Mouse (Mus musculus): ENCODE results near the gene Vamp2. TPM values are rescaled to one million over a fixed set of nuclear protein-coding genes. Genes with fewer than 3 reads are reported as not detected.

The Vamp2 gene
- 100 to 1,000 TPM; 926 to 962 (median 934) TPM for total RNA-seq (2022)

DNA sequence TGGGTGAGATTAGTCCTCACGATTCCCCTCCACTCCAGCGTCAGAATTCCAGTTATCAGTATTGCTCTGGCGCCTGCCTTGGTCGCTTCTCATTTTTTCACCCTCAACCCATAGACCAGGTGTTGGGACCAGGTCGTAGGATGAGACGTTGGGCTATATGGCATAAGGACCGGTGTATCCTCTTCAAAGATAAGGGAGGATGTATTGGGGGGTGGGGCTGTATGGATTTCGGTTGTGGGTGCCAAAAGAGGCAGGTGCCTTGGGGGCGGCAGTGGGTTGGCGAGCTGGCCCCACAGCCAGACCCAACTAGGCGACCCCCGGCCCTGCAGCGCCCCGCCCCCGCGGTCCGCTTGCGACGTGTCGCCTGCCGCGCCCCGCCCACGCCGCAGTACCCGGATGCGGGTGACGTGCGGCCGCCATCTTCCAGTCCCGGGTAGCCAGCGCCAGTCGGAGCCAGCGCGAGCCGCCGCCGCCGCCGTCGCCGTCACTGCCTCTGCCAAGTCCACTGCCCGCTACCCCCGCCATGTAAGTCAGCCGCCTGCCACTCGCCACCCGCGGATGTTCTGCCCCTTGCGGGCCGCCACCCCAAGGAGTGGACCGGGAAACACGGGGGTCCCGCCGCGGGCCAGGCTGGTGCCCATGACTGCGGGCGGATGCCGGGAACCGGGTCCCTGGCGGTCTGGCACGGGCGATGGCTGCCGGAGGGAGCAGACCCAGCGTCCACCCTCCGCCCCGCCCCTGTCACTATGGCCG is at the start of gene Vamp2:
TSS of gene Vamp2 (plus strand) at position 388 of the 753 bp plus-strand sequence.
- peak; percentile 84 to 92 for DNase-seq (ENCODE audit: low spot score in 2 of 2)

DNA sequence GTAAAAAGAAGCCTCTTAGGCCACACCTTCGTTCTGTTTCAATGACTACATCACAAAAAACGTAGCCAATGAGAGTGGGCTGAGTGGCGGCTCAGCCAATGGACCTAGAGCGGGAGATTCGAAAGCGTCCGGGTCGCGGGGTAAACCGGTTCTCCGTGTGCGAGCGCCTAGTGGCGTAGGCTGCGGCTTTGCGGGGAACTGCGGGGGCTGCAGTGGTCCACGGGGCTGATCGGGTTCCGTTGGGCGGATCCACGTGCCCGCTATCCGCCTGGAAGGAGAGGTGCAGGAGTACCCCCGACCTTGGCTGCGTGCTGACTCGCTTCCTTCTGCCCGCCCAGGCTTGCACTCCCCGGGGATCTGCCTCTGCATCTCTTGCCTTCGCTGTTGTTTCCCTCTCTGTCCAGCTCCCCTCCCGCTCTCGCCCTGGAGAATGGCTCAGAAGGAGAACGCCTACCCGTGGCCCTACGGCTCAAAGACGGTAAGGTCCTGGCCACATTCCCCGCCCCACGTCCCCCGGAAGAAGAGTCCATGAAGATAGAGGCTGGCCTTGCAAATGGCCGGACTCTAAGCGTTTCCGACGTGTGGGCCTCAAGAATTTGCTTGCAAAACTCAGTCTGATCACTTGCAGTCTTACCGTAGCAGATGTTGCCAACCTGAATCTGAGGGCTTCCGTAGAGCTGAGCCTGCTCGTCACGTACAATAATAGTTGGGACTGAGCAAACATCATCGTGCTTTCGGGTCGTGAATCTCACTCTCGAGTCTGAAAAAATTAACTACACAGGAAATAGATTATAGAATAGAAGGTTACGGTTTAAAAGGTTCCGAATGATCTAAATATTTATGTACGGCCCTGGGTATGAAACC is 42.5 kb upstream of the Vamp2 start, which contains the start of gene Aurkb:
TSS of gene Aurkb (plus strand) at position 117 of the 864 bp plus-strand sequence.
- no peak for DNase-seq (ENCODE audit: low spot score in 2 of 2)

DNA sequence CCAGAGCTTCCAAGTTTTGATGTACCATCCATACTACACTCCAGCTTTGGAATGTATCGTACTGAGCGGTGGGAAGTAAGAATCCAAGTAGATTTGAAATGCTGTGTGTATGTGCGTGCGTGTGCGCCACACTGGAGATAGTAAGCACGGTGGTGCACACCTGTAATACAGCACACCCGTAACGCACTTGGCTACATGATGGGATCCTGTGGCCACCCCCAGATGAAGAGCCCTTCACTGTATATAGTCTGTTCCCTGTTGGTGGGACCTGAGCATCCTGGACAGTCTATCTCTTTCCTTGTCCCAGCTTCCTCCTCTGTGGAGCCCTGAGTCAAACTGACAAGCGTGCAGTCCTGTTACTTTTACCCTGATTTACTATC is 41.9 kb upstream of the Vamp2 start:
- no peak for DNase-seq (ENCODE audit: low spot score in 2 of 2)

DNA sequence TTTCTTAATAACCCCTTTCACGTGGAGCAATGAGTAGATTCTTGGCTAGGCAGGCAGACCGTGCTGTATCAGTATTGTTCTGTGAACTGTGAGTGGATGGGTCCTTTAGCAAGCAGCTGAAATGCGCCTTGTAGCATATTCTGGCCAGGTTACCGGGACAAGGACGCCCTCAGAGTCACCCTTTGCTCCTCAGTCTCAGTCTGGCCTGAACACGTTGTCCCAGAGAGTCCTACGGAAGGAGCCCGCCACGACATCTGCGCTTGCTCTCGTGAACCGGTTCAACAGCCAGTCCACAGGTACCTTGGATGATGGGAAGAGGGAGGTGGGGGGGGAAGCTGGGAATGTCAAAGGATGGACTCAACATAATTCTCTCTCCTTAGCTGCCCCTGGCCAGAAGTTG is 40.7 kb upstream of the Vamp2 start:
- no peak for DNase-seq (ENCODE audit: low spot score in 2 of 2)

DNA sequence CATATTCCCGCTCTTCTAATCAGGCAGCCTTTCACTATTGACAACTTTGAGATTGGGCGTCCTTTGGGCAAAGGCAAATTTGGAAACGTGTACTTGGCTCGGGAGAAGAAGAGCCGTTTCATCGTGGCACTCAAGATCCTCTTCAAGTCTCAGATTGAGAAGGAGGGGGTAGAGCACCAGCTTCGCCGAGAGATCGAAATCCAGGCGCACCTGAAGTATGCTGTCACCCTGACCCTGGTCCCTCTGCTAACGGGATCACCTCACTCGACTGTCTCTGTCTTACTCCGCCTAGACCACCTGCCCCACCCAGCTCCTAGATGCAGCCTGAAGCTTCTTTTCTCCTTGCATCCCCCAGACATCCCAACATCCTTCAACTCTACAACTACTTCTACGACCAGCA is 40.1 kb upstream of the Vamp2 start:
- DNase-seq (ENCODE audit: low spot score in 2 of 2) = no peak

DNA sequence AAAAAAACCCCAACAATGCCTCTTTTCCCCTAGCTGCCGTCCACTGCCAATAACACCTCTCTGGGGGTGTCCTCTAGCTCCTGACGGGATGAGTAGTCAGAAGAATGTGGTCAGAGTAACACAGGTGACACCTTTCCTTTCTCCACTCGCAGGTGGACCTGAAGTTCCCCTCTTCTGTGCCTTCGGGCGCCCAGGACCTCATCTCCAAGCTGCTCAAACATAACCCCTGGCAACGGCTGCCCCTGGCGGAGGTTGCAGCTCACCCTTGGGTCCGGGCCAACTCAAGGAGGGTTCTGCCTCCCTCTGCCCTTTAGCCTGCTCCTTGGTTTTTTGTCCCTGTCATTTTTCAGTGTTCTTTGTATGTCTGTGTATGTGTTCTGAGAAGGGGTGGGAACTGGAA is 37.5 kb upstream of the Vamp2 start:
- no peak for DNase-seq (ENCODE audit: low spot score in 2 of 2)

DNA sequence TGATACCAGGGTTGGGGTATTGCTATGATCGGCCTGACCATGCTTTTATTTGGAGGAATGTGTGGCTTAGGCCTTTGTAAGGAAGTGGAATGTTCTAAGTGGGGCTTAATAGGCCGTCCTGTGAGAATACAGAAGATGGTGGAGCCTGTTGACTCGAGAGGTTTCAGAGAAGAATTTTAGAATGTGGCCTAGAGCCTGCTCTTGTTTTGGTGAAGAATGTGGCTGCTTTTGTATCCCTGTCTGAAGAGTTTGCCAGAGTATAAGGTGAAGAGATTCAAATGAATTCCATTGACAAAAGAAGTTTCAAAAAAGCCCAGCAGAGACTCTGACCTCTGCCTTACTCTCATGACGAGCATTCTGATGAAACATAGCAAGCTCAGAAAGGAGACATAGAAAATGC is 36.5 kb upstream of the Vamp2 start:
- no peak for DNase-seq (ENCODE audit: low spot score in 2 of 2)

DNA sequence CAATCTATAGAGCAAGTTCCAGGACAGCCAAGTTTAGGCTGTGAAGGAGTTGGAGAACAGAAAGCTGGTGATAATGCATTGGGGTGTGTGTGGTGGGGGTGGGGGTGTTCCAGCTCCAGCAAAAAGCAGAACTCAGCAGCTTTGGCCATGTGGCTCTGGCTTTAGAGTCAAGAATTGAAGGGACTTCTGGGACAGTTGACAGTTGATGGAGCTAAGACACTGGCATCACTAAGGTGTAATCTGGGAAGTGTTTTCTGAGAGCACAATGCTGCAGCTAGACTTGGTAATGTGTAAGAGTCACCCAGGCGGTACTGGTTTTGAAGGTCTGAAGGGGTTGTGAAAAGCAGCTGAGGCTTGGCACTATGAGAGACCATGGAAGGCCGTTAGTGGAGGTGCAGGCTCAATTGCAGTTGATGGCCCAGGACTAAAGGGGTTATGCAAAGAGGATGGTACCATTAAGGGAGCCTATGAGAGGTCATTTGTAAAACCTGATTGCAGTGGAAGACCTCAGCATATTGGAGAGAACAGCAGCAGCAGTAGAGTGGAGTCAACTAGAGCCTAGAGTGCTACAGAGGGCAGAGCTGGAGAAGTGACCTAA is 35.4 kb upstream of the Vamp2 start:
- no peak for DNase-seq (ENCODE audit: low spot score in 2 of 2)

DNA sequence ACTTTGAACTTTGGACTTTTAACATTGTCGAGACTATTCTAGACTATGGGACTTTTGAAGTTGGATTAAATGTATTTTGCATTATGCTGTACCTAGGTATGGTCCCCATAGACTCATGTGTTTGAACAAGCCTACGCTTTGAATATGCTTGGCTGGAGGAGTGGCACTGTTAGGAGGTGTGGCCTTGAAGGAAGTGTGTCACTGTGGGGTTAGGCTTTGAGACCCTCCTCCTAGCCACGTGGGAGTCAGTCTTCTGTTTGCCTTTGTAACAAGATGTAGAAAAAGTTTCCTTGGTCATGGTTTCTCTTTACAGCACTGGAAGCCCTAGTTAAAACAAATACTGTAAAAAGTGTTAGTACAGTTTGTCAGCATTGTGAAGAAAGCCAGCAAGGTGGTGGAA is 34.4 kb upstream of the Vamp2 start:
- no peak for DNase-seq (ENCODE audit: low spot score in 2 of 2)

DNA sequence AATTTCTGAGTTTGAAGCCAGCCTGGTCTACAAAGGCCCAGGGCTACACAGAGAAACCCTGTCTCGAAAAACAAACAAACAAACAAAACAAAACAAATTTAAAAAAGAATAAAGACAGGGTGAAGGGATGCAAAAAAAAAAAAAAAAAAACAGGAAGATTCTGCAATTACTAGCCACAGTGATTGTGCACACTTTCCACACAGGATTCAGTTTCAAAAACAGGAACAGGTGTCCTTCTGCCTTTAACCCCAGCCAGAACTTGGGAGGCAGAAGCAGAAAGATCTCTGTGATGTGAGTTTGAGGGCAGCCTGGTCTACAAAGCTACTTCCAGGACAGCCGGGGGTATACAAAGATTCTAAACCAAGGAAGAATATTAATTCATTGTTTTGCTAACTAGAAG is 30.0 kb upstream of the Vamp2 start:
- DNase-seq (ENCODE audit: low spot score in 2 of 2) = no peak

DNA sequence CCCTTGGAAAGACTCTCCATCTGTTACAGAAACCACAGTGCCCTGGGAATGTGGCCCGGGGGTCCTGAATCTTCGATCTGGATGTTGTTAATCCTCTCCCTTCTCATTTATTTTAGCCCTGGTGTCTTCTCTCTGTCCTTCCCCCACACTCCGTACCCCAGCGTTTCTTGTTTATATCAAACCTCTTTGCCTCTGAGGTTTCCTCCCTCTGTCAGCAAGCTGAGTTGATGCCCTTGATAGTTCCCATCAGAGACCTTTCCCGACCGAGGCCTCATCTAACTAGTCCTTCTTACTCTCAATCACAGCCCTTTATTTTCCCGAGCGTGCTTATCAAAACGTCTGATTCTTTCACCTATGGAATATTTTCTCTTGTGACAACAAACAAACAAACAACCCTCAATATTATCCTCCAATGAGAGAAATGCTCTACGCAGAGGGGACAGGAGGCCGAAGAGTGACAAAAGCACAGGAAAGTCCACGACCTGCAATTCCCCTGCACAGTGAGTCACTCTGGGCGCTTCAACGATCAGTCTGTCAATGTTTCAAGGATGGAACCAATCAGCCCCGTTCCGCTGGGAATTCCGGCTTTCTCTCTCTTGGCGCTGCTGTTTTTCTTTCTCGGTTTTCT is 29.4 kb upstream of the Vamp2 start:
- no peak for DNase-seq (ENCODE audit: low spot score in 2 of 2)

DNA sequence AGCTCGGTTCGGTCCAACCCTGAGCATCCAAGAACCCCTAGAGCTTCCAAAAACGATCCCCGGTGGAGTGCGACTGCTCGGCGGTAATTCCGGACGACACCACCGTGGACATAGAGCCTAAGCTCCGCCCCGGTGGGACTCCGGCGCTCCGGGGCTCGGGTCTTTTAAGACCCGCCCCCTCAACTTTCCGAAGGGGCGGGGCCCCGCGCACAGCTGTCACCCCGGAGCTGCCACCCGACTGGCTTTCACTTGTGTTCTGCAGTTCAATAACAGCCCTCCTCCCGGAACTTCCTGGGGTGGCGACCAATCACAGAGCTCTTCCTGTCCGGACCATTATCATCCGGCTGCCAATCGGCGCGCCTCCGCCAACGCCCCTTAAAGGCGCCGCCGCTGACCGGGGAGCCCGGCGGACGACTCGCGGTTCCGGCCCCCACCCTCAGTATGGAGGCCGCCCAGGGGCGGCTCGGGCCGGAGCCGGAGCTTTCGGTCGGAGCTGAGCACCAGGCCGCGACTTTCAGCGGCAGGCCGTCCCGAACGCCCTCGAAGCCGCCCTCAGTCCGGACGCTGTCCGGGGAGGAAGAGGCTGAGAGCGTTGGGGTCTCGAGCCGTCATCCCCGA is 28.8 kb upstream of the Vamp2 start, which contains the start of gene Borcs6:
TSS of gene Borcs6 (plus strand) at position 361 of the 618 bp plus-strand sequence.
- DNase-seq (ENCODE audit: low spot score in 2 of 2) = peak; percentile 95 to 97

DNA sequence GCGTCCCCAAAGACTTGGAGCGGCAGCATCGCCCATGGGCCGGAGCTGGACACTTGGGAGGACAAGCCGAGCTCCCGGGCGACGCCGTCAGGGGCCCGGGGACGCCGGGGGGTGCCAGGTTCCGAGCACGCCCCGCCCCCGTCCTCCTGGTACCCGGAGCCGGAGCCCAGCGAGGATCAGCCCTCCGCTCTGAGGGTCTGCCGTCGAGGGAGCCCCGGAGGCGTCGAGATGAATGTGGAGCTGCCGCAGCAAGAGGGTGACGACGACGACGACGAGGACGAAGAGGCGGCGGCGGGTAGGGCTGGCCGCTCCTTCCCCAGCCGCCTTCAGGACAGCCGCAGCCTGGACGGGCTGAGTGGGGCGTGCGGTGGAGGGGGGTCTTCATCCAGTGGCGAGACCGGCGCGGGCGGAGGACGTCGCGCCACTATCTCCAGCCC is 28.3 kb upstream of the Vamp2 start:
- no peak for DNase-seq (ENCODE audit: low spot score in 2 of 2)

DNA sequence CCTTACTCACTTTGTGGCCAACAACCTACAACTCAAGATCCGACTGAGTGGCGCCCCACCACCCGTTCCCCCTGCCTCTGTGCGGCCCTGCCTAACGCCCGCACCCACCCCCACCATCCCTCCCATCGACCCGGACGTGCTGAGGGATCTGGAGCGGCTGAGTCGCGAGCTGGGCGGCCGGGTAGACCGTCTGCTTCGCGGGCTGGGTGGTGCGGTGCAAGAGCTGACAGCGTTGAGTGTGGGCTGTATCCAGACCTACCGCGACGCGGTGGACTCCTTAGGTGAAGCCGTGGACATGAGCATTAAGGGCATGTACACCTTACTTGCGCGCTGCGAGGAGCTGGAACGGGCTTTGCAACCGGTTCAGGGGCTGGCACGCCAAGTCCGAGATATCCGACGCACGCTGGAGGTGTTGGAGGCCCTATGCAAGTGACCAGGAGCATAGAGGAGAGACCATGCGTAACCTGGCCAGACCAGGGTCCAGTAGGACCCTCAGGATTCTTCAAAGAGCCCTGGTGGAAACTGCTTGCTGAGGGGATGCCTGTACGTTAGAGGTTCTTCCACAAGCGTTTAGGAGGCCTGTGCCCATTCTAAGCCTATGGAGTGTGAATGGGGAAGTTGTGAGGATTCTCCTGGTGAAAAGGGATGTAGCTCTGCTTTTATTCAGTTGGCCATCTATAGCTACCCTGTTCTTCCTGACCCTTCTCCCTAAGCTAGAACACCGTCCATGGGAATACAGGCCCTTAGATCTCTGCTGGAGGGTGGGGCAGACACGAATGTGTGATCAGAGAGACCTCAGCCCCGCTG is 27.6 kb upstream of the Vamp2 start:
- no peak for DNase-seq (ENCODE audit: low spot score in 2 of 2)

DNA sequence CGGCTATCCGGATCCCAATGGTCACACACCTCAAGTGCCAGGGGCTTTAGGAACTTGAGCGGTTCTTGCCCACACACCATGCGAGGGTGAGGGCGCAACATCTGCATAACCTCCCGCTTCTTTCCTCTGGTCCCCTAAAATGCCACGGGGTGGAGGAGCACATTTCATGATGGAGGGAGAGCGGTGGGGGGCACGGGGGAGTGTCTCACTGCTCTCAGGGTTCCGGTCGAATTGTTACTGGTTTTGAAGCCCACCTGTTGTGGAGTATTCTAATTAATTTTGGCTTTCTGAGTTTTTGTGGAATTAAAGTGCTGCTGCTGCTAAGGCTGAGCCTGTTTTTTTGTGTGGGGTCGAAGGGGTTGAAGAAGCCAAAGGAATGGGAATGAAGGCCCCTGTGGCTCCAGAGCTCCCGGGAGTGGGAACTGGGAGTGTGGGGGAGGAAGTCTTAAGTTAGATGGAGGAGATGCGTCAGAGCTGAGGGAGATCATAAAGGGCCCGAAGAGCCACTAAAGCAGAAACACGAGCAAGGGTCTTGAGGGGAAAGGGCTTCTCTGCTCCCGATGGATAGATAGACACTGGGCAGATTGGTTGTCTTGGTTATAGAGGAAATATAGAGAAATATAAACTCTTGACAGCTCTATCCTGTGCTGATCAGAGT is 26.9 kb upstream of the Vamp2 start:
- no peak for DNase-seq (ENCODE audit: low spot score in 2 of 2)

DNA sequence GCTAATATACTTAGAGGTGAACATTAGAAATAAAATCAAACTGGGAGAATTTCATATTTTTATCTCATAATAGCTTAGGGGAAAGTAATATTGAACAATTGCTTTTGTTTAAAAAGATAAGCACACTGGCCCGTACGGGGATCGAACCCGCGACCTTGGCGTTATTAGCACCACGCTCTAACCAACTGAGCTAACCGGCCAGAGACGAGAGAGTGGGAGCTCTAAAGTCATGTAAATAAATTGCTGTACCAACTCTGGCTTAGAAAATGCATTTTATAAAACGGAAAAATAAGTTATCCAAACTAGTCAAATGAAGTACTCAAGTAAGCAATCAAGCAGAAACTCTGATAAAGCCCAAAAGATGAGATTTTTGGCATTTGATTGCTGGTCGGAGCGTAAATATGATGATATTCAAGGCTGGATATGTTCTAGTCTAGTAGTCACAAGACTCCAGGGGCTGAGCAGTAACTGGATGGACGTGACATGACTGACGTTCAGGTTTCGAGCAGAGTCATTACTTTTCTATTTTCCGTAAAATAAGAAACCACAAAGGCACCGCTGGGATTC is 26.0 kb upstream of the Vamp2 start:
- peak in 1 of 2 experiments; percentile 89 for DNase-seq (ENCODE audit: low spot score in 2 of 2)

DNA sequence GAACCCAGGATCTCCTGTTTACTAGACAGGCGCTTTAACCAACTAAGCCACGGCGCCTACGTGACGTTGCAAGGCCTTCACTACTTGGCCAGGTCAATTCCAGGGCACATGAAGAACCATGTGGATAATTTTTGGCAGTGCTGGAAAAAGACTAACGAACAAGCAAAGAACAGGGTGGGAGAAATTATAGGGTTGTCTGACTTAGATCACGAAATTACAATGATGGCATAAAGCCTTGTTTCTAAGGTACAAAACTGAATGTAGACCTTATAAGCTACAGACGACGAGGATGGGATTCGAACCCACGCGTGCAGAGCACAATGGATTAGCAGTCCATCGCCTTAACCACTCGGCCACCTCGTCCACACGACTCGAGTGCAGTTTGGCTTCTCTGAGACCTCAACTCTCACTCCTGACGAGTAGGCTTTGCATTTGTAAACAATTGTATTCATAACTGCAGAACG is 25.5 kb upstream of the Vamp2 start:
- peak; percentile 94 to 98 for DNase-seq (ENCODE audit: low spot score in 2 of 2)

DNA sequence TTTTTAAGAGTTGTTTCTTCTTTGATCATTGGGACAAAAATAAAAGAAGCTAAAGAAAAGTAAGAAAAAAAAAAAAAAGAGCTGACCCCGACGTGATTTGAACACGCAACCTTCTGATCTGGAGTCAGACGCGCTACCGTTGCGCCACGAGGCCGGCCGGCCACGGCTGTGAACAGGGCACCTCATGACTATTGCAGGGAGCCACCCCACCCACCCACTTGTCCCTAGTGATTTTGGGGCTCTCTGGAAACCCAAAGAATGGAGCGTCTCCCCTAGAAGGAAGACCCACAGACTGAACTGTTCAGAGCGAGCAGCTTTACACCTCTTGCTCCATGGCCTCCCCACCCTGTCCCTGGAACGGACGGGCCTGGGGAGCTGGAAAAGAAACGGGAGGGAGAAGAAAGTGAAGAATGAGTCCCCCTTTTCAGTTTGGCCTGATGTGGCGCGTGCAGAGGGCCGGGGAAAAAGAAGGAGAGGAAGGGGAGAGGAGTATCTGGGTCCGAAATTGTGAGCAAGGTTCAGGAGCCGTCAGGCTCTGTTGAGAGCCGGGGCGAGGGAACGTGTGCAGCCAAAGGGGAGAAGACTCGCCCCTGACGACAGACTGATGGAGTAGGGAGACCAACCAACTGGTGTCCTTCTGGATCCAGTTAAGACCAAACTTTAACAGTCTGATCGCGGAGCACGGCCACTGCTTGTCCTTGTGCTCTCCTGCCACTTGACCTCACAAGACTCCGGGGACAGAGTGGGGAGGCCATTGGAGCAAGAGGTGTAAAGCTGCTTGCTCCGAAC is 24.7 kb upstream of the Vamp2 start:
- DNase-seq (ENCODE audit: low spot score in 2 of 2) = peak; percentile 54 to 71

All from layer of hippocampus, adult 8-10 months (tissue).